Mouse (Mus musculus): ENCODE measurements around the gene Plekha5.

GRCm38 (mm10) chr6:140498958-140499357, 75.1 kb downstream of the Plekha5 start:
- TF ChIP-seq ZC3H11A (IDR thresholded peaks at IDR 0.05; ENCODE audit: borderline replicate concordance, low read depth, low read length) (no peak), HCFC1 (IDR thresholded peaks at IDR 0.05; ENCODE audit: borderline replicate concordance, insufficient read depth, low read length) (no peak)

All from ES-E14 (cell line).